Comparison of ENCODE assay signal across 1 mouse cellular context in genomic region chr17:34198521-34198912, GRCm38 (mm10).
TF ChIP-seq lines count a peak whose summit lies in the region.

No protein-coding gene starts in this region.

TF ChIP-seq in MEL, 35 proteins besides CTCF, POLR2A, EP300 and RAD21 (continued from another document):
- TF ChIP-seq POLR2AphosphoS5 (IDR thresholded peaks at IDR 0.05; ENCODE audit: borderline replicate concordance, low read depth, low read length) (no peak), GABPA (IDR thresholded peaks at IDR 0.05; ENCODE audit: low read depth, low read length) (no peak), MAZ (IDR thresholded peaks at IDR 0.05; ENCODE audit: low read depth, low read length) (no peak), ZKSCAN1 (IDR thresholded peaks at IDR 0.05; ENCODE audit: low read depth, low read length) (no peak), TBP (IDR thresholded peaks at IDR 0.05; ENCODE audit: low read depth, low read length) (peak; percentile 36; the same call in 1 of the 2 replicates), GATA1 (IDR thresholded peaks at IDR 0.05; ENCODE audit: low read depth, low read length) (no peak), TCF12 (IDR thresholded peaks at IDR 0.05; ENCODE audit: low read depth, low read length) (0 out of 2 replicates have a peak, but pooled peaks have one; percentile 16), ZNF384 (IDR thresholded peaks at IDR 0.05; ENCODE audit: low read depth, low read length) (no peak), MXI1 (IDR thresholded peaks at IDR 0.05; ENCODE audit: low read depth, low read length) (peak; percentile 3; the same call in 1 of the 2 replicates), CHD2 (IDR thresholded peaks at IDR 0.05; ENCODE audit: low read length) (0 out of 2 replicates have a peak, but pooled peaks have one; percentile 18), ELF1 (IDR thresholded peaks at IDR 0.05; ENCODE audit: low read depth, low read length) (no peak), ETS1 (IDR thresholded peaks at IDR 0.05; ENCODE audit: low read depth, low read length) (no peak), MAFK (IDR thresholded peaks at IDR 0.05; ENCODE audit: borderline replicate concordance, low read depth, low read length) (no peak), BHLHE40 (IDR thresholded peaks at IDR 0.05; ENCODE audit: borderline replicate concordance, low read depth, low read length) (no peak), MAX (IDR thresholded peaks at IDR 0.05; ENCODE audit: low read length) (peak; percentile 71), POLR2AphosphoS2 (IDR thresholded peaks at IDR 0.05; ENCODE audit: low read length) (no peak), MYC (IDR thresholded peaks at IDR 0.05; ENCODE audit: low read depth, low read length) (peak; percentile 49; the same call in 1 of the 2 replicates), NELFE (IDR thresholded peaks at IDR 0.05; ENCODE audit: low read depth, low read length) (no peak; the same call in 1 of the 2 replicates), MEF2A (IDR thresholded peaks at IDR 0.05; ENCODE audit: extremely low read depth, insufficient replicate concordance, low read depth, low read length, poor library complexity, severe bottlenecking) (no peak), ZC3H11A (IDR thresholded peaks at IDR 0.05; ENCODE audit: low read depth, low read length) (no peak), USF2 (IDR thresholded peaks at IDR 0.05; ENCODE audit: borderline replicate concordance in 1 of 2, insufficient read depth in 1 of 2, low read depth in 1 of 2, low read length in 2 of 2) (no peak), KAT2A (conservative IDR thresholded peaks at IDR 0.05; ENCODE audit: low read depth, low read length) (no peak), SIN3A (IDR thresholded peaks at IDR 0.05; ENCODE audit: low read length) (no peak), CHD1 (IDR thresholded peaks at IDR 0.05; ENCODE audit: low read depth, low read length) (no peak), JUND (IDR thresholded peaks at IDR 0.05; ENCODE audit: low read depth, low read length) (no peak), MYB (IDR thresholded peaks at IDR 0.05; ENCODE audit: low read depth, low read length) (no peak)
